Mouse (Mus musculus) heart, embryonic 16.5 days (tissue): ENCODE measurements around the gene Sesn3. TPM values are rescaled to one million over a fixed set of nuclear protein-coding genes. Genes with fewer than 3 reads are reported as not detected.

ENCODE experiments used
- ATAC-seq: fragments of 200-750 bp; cut with Nextera tagmentation; replicated peaks from 2 replicates; pipeline ENCODE4 v1.8.0; 2017; ENCODE audit warnings: moderate number of reproducible peaks; ENCODE audit not compliant: insufficient read depth, low FRiP score; ENCODE audit errors: extremely low read depth
- H3K27ac ChIP-seq: fragments of 300-500 bp; sonication (generic); 2 replicates; pipeline ENCODE4 v1.5.1; 2014; ENCODE audit warnings: mild to moderate bottlenecking, low read length, control low read depth, moderate library complexity
- H3K27me3 ChIP-seq: fragments of 300-500 bp; sonication (generic); 2 replicates; pipeline ENCODE4 v1.6.1; 2014; ENCODE audit warnings: low read length, mixed read lengths; ENCODE audit not compliant: control insufficient read depth, insufficient read depth
- H3K36me3 ChIP-seq: fragments of 300-500 bp; sonication (generic); 2 replicates; pipeline ENCODE4 v1.6.1; 2014; ENCODE audit not compliant: control insufficient read depth, insufficient read depth
- H3K4me1 ChIP-seq: fragments of 300-500 bp; sonication (generic); 2 replicates; pipeline ENCODE4 v1.6.1; 2014; ENCODE audit warnings: low read length, mixed read lengths; ENCODE audit not compliant: control insufficient read depth, insufficient read depth
- H3K4me2 ChIP-seq: fragments of 300-500 bp; sonication (generic); 2 replicates; pipeline ENCODE4 v1.6.1; 2014; ENCODE audit warnings: low read depth, mild to moderate bottlenecking, control low read depth, low read length
- H3K4me3 ChIP-seq: fragments of 300-500 bp; sonication (generic); 2 replicates; pipeline ENCODE4 v1.5.1; 2014; ENCODE audit warnings: mild to moderate bottlenecking, control low read depth, low read length
- H3K9ac ChIP-seq: fragments of 300-500 bp; sonication (generic); 2 replicates; pipeline ENCODE4 v1.6.1; 2014; ENCODE audit warnings: low read length, control low read depth
- H3K9me3 ChIP-seq: fragments of 300-500 bp; sonication (generic); replicated peaks from 2 replicates; pipeline ENCODE4 v1.6.1; 2016; ENCODE audit warnings: low read length; ENCODE audit not compliant: control insufficient read depth
- WGBS: fragments of 180-500 bp; shearing (Covaris S2); extraction: QIAGEN DNeasy Blood & Tissue Kit; methylation state at CpG from one replicate; pipeline ENCODE4 v1.1.7; 2014; 5-methylcytosine and 5-hydroxymethylcytosine counted together
- polyA plus RNA-seq: library from polyadenylated mRNA; unstranded; fragments of >200 nt; fragmentation: Nextera tagmentation; extraction: Ambion mirVana; gene quantifications from 2 replicates; pipeline ENCODE4 v1.2.1, GENCODE M21; 2015

Sesn3 gene
- polyA plus RNA-seq, 1 experiment from 2014 or later = 9.2 TPM

DNA sequence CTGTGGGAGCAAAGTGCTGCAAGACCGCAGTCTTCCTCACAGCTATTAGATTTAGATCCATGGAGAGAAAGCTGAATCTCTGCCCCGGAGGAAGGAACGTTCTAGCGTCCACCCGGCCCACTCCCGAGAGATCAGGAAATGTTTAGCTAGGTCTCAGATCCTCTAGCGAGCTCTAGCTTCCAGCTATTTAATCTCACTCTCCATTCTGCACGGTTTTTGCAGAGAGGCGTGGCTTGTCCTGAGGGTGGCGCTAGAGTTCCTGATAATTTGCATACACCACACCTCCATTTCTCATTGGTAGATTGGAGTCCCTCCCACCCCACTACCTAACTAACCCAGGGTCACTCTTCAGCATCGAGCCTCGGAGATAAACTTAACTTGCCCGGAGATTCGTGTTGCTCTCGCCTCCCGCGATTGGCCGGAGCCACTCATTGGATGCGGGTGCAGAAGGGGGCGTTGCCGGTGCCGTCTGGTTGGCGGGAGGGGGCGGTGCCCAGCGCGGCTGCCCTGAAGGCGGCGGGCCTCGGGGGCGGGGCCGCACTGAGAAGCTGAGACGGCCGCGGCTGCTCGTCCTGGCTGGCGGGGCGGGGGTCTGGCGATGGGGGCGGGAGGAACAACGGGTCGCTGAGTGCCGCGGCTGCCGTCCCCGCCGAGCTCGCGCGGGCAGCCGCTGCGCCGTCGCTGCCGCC, 1.1 kb downstream of the Sesn3 start:
- peak; percentile 98 for ATAC-seq
- H3K9me3 ChIP-seq = no peaks in the 10 kb centered on the region
- H3K9ac ChIP-seq = peak overlapping the region; percentile 86
- no peaks in the 10 kb centered on the region for H3K27me3 ChIP-seq
- under 1% methylated on average over 52 of the region's 54 CpGs for WGBS
- peak overlapping the region; percentile 95 for H3K27ac ChIP-seq
- H3K4me2 ChIP-seq = peak overlapping the region; percentile 91
- H3K36me3 ChIP-seq = no peaks in the 10 kb centered on the region
- peak overlapping the region; percentile 83 for H3K4me3 ChIP-seq
- H3K4me1 ChIP-seq = no peaks in the 10 kb centered on the region; the same call in none of the 2 replicates

DNA sequence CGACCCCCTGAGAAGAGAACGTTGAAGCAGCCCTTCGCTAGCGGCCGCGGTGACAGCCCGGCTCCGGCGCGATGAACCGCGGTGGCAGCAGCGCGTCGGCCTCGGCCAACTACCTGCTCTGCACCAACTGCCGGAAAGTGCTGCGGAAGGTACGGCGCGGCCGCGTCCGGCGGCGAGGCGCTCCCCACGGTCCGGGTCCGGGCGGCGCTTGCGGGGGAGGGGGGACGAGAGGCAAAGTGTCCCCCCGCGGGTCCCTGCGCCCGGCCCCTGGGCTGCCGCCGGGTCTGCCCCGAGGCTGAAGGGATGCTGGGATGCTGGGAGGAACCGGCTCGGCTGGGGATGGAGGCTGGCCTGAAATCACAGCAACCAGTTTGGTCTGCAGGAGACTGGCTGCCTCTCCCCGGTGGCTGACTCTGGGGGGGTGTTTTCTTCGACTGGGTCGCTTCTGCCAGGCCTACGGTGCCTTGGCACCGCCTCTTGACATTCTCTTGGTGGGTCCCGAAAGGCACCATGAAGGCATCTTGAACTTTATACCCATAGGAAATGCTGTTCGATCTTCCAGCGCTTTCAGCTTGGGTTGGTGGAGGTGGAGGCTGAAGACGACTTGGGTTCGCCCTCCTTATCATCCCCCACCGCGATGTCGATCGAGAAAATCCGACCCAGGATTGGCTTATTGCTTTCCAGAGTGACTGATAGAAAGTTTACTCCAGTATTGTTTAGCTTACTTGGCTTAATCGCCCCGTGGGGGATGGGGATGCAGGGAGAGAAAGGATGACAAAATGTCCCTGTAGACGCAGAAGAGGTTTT, 1.8 kb downstream of the Sesn3 start:
- no peaks in the 10 kb centered on the region for H3K27me3 ChIP-seq
- H3K36me3 ChIP-seq = no peaks in the 10 kb centered on the region
- H3K4me2 ChIP-seq = peak overlapping the region; percentile 91
- no peaks in the 10 kb centered on the region; the same call in none of the 2 replicates for H3K4me1 ChIP-seq
- peak overlapping the region; percentile 86 for H3K9ac ChIP-seq
- H3K9me3 ChIP-seq = no peaks in the 10 kb centered on the region
- H3K4me3 ChIP-seq = peak overlapping the region; percentile 83
- peak overlapping the region; percentile 94 for H3K27ac ChIP-seq
- ATAC-seq = peak; percentile 46
- WGBS = under 1% methylated on average over 61 of the region's 61 CpGs

DNA sequence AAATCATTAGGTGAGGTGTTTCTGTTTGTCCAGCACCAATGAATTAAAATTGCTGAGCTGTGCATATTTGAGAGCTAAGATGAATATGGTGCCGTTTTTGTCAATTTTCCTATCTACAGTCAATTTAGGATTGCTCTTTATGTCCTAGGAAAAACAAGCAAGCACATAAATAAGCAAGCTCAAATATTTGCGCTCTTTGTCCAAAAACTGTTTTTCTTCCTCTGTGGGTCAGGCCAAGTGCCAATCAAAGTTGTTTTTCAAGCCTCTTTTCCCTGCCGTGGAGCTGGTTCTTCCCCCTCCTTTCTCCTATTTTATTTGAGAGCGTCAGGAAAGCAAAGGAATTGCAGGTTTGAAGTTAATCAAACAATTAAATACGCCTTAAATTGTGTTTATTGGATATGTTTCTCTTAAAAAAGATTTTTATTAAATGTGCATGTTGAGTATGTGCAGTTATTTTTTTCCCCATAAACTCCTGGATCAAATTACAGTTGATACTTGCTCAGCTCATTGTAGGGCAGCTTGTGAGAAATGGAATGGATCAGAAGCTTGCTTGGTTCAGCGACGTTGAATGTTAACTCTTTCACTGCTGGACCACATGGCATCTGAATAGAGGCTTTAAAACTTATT, 2.6 kb downstream of the Sesn3 start:
- 6% methylated on average over 7 of the region's 7 CpGs for WGBS
- H3K4me1 ChIP-seq = no peaks in the 10 kb centered on the region; the same call in none of the 2 replicates
- H3K4me2 ChIP-seq = peak overlapping the region; percentile 91
- H3K4me3 ChIP-seq = peak overlapping the region; percentile 83
- peak overlapping the region; percentile 14; the same call in 1 of the 2 replicates for H3K27ac ChIP-seq
- ATAC-seq = no peak
- no peaks in the 10 kb centered on the region for H3K36me3 ChIP-seq
- H3K9me3 ChIP-seq = no peaks in the 10 kb centered on the region
- no peaks in the 10 kb centered on the region for H3K27me3 ChIP-seq
- H3K9ac ChIP-seq = peak overlapping the region; percentile 86

DNA sequence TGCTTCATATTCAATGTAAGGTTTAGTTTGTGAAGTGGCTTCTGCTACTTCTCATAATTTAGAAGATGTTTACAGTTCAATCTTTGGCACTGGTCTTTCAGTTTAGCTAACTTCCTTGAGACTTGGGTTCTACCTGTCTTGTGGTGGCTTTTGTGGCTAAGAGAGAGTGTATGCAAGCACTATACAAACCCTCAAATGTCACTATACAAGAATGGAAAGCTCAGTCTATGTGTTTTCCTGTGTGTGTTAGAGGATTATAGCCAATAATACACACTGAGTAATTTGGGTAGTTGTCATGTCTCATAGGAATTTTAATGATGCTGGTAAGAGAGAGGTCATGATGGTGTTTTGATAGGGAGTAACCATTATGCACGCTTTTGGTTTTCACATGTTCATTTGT, 5.8 kb downstream of the Sesn3 start:
- H3K4me3 ChIP-seq = no peak overlapping the region
- no peak overlapping the region for H3K4me2 ChIP-seq
- ATAC-seq = no peak
- H3K27me3 ChIP-seq = no peaks in the 10 kb centered on the region
- H3K4me1 ChIP-seq = peaks cover 5% of the 10 kb centered on the region
- no peaks in the 10 kb centered on the region for H3K36me3 ChIP-seq
- 79% methylated on average over 1 of the region's 1 CpGs for WGBS
- no peaks in the 10 kb centered on the region for H3K9me3 ChIP-seq
- H3K9ac ChIP-seq = no peak overlapping the region
- H3K27ac ChIP-seq = no peak overlapping the region

DNA sequence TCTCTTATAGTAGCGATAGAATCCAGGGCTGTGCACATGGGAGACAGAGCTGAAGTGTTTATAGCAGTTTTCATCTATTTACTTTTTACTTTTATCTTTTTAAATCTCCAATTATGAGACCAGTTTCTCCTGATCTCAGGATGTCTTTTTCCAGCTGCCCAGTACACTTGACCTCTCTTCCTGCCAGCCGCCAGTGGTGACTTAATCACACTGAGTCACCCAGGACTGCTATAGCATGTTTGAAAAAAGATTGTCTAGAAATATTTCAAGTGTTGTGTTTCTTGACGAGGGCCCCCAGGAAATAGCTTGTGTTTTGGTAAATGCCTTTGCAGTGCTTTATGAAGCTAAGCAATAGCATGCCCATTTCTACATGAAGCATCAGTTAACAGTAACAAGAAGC, 10.2 kb downstream of the Sesn3 start:
- Histone ChIP-seq H3K36me3 (no peaks in the 10 kb centered on the region), H3K4me1 (peaks cover 5% of the 10 kb centered on the region), H3K4me2 (no peak overlapping the region), H3K27me3 (no peaks in the 10 kb centered on the region), H3K9ac (no peak overlapping the region), H3K4me3 (no peak overlapping the region), H3K27ac (no peak overlapping the region), H3K9me3 (no peaks in the 10 kb centered on the region)
- WGBS = 39% methylated on average over 3 of the region's 3 CpGs
- no peak for ATAC-seq

DNA sequence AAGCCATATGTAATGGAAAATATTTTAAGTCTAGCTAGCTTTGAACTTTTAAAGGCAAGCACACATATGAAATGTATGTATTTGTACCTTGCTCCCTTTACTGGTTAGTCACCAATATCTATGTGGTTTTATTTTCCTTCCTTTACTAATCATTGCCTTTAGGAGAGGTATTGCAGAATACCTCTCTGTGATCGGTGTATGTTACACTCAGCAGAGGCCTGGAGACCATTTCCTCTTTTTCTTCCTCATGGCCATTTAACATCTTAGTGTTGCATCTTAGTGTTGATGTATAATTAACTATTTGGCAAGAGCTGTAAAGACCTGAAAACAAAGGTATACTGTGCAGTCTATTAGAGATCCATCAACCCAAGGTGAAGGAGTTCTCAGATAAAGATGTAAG, 12.4 kb downstream of the Sesn3 start:
- Histone ChIP-seq H3K4me3 (no peak overlapping the region), H3K27ac (no peak overlapping the region), H3K27me3 (no peaks in the 10 kb centered on the region), H3K36me3 (no peaks in the 10 kb centered on the region), H3K4me1 (peaks cover 5% of the 10 kb centered on the region), H3K9me3 (no peaks in the 10 kb centered on the region), H3K9ac (no peak overlapping the region), H3K4me2 (no peak overlapping the region)
- WGBS = 82% methylated on average over 1 of the region's 1 CpGs
- no peak for ATAC-seq

DNA sequence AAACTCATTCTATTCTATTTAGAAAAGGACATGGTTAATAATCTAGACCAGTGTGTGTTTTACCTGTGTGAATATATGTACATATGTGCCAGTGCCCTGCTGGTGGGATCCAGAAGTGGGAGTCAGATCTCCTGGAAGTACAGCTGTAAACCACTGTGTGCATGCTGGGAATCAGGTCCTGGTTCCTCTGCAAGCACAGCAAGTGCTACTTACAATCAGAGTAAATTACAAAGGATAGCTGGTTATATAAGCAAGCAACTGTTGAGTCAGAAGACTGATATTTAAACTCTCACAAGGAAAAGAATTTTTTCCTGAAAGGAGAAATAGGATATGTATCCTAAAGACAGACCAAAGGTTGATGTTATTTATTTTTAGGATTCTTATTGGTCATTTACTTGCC, 13.6 kb downstream of the Sesn3 start:
- Histone ChIP-seq H3K4me3 (no peak overlapping the region), H3K4me1 (peaks cover 10% of the 10 kb centered on the region)
- ATAC-seq = no peak

DNA sequence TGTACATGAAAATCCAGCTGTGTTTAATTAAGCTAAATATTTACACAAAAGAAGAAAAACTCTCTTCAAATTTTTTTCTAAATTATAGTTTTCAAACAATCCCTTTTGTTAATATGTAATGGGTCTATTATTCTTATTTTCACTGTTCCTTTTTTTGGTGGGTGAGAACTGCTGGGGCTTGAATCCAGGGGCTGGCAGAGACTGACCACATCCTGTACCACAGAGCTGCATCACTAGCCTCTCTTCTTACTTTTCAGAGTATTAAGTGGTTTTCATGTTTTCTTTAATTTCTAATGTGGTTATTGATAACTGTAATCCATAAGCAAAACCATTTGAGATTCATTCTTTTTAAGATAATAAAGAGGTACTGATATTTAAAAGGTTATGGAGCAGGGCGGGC, 19.0 kb downstream of the Sesn3 start:
- WGBS = 90% methylated on average over 1 of the region's 1 CpGs
- Histone ChIP-seq H3K9ac (no peak overlapping the region), H3K36me3 (no peaks in the 10 kb centered on the region), H3K4me3 (no peak overlapping the region), H3K4me1 (peaks cover 8% of the 10 kb centered on the region), H3K9me3 (no peaks in the 10 kb centered on the region), H3K27me3 (no peaks in the 10 kb centered on the region), H3K4me2 (no peak overlapping the region), H3K27ac (no peak overlapping the region)
- no peak for ATAC-seq

More for the DNA sequence above, 13.6 kb downstream of the Sesn3 start:
- no peaks in the 10 kb centered on the region for H3K9me3 ChIP-seq
- H3K9ac ChIP-seq = no peak overlapping the region
- H3K27ac ChIP-seq = no peak overlapping the region
- H3K4me2 ChIP-seq = no peak overlapping the region
- H3K36me3 ChIP-seq = no peaks in the 10 kb centered on the region
- no peaks in the 10 kb centered on the region for H3K27me3 ChIP-seq
